Mouse (Mus musculus): ENCODE data around the gene Rgs7bp. TPM values are rescaled to one million over a fixed set of nuclear protein-coding genes. Genes with fewer than 3 reads are reported as not detected.
A peak's percentile ranks its signal among the peaks of the same experiment; 100 is the strongest.

Gene Rgs7bp
- polyA plus RNA-seq, 1 experiment from 2014 or later: 12.7 TPM

DNA sequence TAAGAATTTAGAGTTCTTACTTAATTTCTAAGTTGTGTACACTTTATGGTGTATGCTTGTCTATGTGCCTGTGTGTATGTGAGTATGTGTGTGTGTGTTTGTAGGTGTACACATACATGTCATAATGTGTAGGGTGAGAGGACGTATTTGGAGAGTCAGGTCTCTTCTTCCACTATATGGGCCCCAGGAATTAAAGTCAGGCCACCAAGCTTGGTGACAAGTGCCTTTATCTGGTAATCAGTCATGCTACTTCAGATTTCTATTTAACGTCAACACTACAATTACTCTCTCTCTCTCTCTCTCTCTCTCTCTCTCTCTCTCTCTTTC, 51.9 kb downstream of the Rgs7bp start:
- Histone ChIP-seq H3K27me3 (replicated peaks) (no peaks in the 10 kb centered on the region), H3K36me3 (no peaks in the 10 kb centered on the region), H3K4me3 (replicated peaks) (no peak overlapping the region), H3K9me3 (replicated peaks) (no peaks in the 10 kb centered on the region), H3K4me2 (no peak overlapping the region), H3K9ac (replicated peaks) (no peak overlapping the region), H3K27ac (replicated peaks) (peak overlapping the region; percentile 18; the same call in 1 of the 2 replicates), H3K4me1 (no peaks in the 10 kb centered on the region)
- ATAC-seq (ENCODE audit: low FRiP score): no peak
- WGBS: 70% methylated on average over 2 of the region's 2 CpGs

GRCm38 (mm10) chr13:105002132-105002830, 52.4 kb downstream of the Rgs7bp start:
- no peak overlapping the region for H3K9ac ChIP-seq (replicated peaks)
- no peak overlapping the region for H3K4me2 ChIP-seq
- peak overlapping the region; percentile 69 for H3K27ac ChIP-seq (replicated peaks)
- WGBS: 69% methylated on average over 5 of the region's 5 CpGs
- no peaks in the 10 kb centered on the region for H3K4me1 ChIP-seq
- H3K27me3 ChIP-seq (replicated peaks): no peaks in the 10 kb centered on the region
- no peaks in the 10 kb centered on the region for H3K36me3 ChIP-seq
- no peak overlapping the region for H3K4me3 ChIP-seq (replicated peaks)
- ATAC-seq (ENCODE audit: low FRiP score): peak; percentile 73
- H3K9me3 ChIP-seq (replicated peaks): no peaks in the 10 kb centered on the region

DNA sequence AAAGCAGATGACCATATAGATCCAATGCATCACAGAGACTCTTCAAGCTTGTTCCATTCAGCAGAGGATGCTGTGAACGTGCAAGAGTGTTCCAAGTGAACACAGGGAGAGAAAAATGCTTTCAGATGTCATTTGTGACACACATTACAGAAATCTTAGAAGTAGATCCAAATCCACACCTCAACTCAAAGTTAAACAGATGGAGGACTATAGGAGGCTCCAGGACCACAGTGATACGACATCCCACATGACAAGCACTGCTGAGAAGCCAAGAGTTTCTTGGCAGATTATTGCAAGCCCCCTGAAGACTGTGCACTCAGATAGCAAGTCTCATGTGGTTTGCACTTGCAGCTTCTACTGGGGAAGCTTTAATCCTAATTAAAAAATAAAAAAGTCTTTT, 53.0 kb downstream of the Rgs7bp start:
- no peak for ATAC-seq (ENCODE audit: low FRiP score)
- Histone ChIP-seq H3K9ac (replicated peaks) (no peak overlapping the region), H3K27ac (replicated peaks) (no peak overlapping the region), H3K4me2 (no peak overlapping the region), H3K36me3 (no peaks in the 10 kb centered on the region), H3K9me3 (replicated peaks) (no peaks in the 10 kb centered on the region), H3K4me3 (replicated peaks) (no peak overlapping the region), H3K27me3 (replicated peaks) (no peaks in the 10 kb centered on the region), H3K4me1 (no peaks in the 10 kb centered on the region)
- 71% methylated on average over 2 of the region's 2 CpGs for WGBS

DNA sequence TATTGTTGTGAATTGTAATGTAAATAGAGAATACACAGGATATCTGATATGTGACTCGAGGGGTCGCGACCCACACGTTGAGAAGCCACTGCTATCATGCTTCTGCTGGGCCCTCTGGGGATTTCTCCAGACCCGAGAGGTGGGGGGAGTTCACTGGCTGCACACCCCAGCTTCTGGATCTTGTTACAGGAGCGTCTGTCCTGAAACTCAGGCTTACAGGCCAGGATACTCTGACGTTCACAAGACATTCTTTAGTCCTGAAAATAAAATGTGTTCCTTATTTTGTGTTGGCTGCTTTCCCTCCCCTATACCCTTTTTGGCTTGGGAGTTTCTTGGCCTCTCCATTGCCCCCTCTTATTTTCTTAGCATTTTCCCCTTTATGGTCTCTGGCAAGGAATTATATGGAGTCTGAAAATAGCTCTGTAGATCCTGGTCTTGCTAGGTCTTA, 65.9 kb downstream of the Rgs7bp start:
- H3K27me3 ChIP-seq (replicated peaks): no peaks in the 10 kb centered on the region
- H3K36me3 ChIP-seq: no peaks in the 10 kb centered on the region
- no peak for ATAC-seq (ENCODE audit: low FRiP score)
- H3K27ac ChIP-seq (replicated peaks): no peak overlapping the region
- 82% methylated on average over 7 of the region's 7 CpGs for WGBS
- no peaks in the 10 kb centered on the region for H3K4me1 ChIP-seq
- no peak overlapping the region for H3K4me3 ChIP-seq (replicated peaks)
- no peak overlapping the region for H3K9ac ChIP-seq (replicated peaks)
- no peak overlapping the region for H3K4me2 ChIP-seq
- no peaks in the 10 kb centered on the region for H3K9me3 ChIP-seq (replicated peaks)

- no peak overlapping the region for H3K4me2 ChIP-seq
- 81% methylated on average over 13 of the region's 13 CpGs for WGBS
- H3K4me3 ChIP-seq (replicated peaks): no peak overlapping the region
- H3K27me3 ChIP-seq (replicated peaks): no peaks in the 10 kb centered on the region
- no peak for ATAC-seq (ENCODE audit: low FRiP score)
- no peaks in the 10 kb centered on the region for H3K36me3 ChIP-seq
- no peaks in the 10 kb centered on the region for H3K9me3 ChIP-seq (replicated peaks)
- no peaks in the 10 kb centered on the region for H3K4me1 ChIP-seq
- no peak overlapping the region for H3K9ac ChIP-seq (replicated peaks)
- H3K27ac ChIP-seq (replicated peaks): no peak overlapping the region
Measured at GRCm38 (mm10) chr13:104988009-104988540, 66.7 kb downstream of the Rgs7bp start.

- H3K9me3 ChIP-seq (replicated peaks): no peaks in the 10 kb centered on the region
- H3K27ac ChIP-seq (replicated peaks): no peak overlapping the region
- no peak for ATAC-seq (ENCODE audit: low FRiP score)
- H3K4me3 ChIP-seq (replicated peaks): no peak overlapping the region
- no peaks in the 10 kb centered on the region for H3K36me3 ChIP-seq
- H3K9ac ChIP-seq (replicated peaks): no peak overlapping the region
- no peaks in the 10 kb centered on the region for H3K27me3 ChIP-seq (replicated peaks)
- no peak overlapping the region for H3K4me2 ChIP-seq
- 94% methylated on average over 4 of the region's 4 CpGs for WGBS
- H3K4me1 ChIP-seq: no peaks in the 10 kb centered on the region
Measured at GRCm38 (mm10) chr13:104985691-104986090, 69.0 kb downstream of the Rgs7bp start.

DNA sequence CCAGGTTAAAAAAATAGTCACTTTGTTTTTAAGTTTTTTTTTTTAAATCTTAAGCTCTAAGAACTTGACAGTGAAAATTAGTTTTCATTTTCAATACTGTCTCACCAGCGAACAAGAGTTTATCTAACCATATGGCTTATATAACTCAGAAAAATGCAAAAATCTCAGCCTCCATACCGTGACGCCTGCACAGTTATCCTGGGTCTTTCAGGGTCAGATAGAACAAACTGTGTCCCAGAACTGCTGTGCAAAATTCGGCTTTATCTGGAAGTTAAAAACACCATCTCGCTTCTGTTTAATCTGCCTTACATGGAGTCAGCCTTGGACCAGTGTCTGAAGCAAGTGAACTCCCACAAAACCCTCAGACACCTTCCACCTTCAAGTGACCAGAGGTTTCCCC, 70.7 kb downstream of the Rgs7bp start:
- Histone ChIP-seq H3K4me2 (no peak overlapping the region), H3K27ac (replicated peaks) (no peak overlapping the region), H3K4me1 (no peaks in the 10 kb centered on the region), H3K9ac (replicated peaks) (no peak overlapping the region), H3K27me3 (replicated peaks) (no peaks in the 10 kb centered on the region), H3K9me3 (replicated peaks) (no peaks in the 10 kb centered on the region), H3K4me3 (replicated peaks) (no peak overlapping the region), H3K36me3 (peaks cover 4% of the 10 kb centered on the region; the same call in 1 of the 2 replicates)
- 88% methylated on average over 5 of the region's 5 CpGs for WGBS
- no peak for ATAC-seq (ENCODE audit: low FRiP score)

GRCm38 (mm10) chr13:104982781-104983353, 71.9 kb downstream of the Rgs7bp start:
- H3K27ac ChIP-seq (replicated peaks): no peak overlapping the region
- WGBS: 81% methylated on average over 10 of the region's 10 CpGs

DNA sequence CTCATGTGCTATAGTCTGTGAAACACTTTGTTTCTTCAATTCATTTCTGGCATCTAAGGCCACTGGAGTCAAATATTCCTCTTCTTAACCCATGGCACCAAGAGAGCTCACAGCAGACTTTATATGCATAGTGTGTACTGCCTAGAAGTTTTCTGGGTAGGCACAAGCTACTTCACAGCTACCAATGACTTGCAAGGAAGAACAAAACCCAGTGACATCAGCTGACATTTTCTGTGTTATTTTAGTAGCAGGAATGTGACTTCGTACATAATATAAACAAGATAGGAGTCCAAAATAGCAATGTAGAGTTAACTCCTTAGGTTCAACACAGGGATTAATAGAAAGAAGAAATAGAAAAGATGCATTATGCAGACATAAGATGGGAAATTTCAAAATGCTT, 76.6 kb downstream of the Rgs7bp start:
- Histone ChIP-seq H3K9ac (replicated peaks) (no peak overlapping the region), H3K27me3 (replicated peaks) (no peaks in the 10 kb centered on the region), H3K4me1 (no peaks in the 10 kb centered on the region), H3K9me3 (replicated peaks) (no peaks in the 10 kb centered on the region), H3K27ac (replicated peaks) (no peak overlapping the region), H3K4me2 (no peak overlapping the region), H3K36me3 (peaks cover 4% of the 10 kb centered on the region; the same call in 1 of the 2 replicates), H3K4me3 (replicated peaks) (no peak overlapping the region)
- no peak for ATAC-seq (ENCODE audit: low FRiP score)
- 88% methylated on average over 1 of the region's 1 CpGs for WGBS

More at GRCm38 (mm10) chr13:104982781-104983353, 71.9 kb downstream of the Rgs7bp start:
- Histone ChIP-seq H3K4me3 (replicated peaks) (no peak overlapping the region), H3K9me3 (replicated peaks) (no peaks in the 10 kb centered on the region), H3K9ac (replicated peaks) (no peak overlapping the region), H3K4me1 (no peaks in the 10 kb centered on the region), H3K27me3 (replicated peaks) (no peaks in the 10 kb centered on the region), H3K4me2 (no peak overlapping the region), H3K36me3 (peaks cover 4% of the 10 kb centered on the region; the same call in 1 of the 2 replicates)
- ATAC-seq (ENCODE audit: low FRiP score): no peak

DNA sequence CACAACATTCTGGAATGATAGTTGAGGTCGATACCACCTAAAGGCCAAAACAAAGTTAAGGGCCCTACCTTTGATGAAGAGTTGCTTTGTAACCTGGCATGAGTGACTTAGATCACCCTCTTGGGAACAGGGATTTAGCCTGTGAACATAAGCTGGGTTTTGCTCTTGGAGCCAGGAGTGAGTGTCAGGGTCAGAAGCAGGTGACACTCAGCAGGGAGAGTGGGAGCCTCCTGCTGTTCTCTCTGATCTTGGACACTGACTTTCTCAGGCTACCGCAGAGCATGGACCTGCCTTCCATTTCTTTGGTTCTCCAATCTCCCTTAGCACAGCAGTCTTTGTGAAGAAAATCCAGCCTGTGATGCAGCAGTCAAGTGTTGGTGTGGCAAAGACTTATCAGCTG, 87.2 kb downstream of the Rgs7bp start:
- Histone ChIP-seq H3K4me1 (peaks cover 3% of the 10 kb centered on the region; the same call in 1 of the 2 replicates), H3K27me3 (replicated peaks) (no peaks in the 10 kb centered on the region), H3K4me3 (replicated peaks) (no peak overlapping the region), H3K9ac (replicated peaks) (no peak overlapping the region), H3K4me2 (no peak overlapping the region), H3K36me3 (0 out of 2 replicates have a peak, but pooled peaks cover 4% of the 10 kb centered on the region), H3K9me3 (replicated peaks) (no peaks in the 10 kb centered on the region), H3K27ac (replicated peaks) (no peak overlapping the region)
- ATAC-seq (ENCODE audit: low FRiP score): no peak
- WGBS: 63% methylated on average over 2 of the region's 2 CpGs

DNA sequence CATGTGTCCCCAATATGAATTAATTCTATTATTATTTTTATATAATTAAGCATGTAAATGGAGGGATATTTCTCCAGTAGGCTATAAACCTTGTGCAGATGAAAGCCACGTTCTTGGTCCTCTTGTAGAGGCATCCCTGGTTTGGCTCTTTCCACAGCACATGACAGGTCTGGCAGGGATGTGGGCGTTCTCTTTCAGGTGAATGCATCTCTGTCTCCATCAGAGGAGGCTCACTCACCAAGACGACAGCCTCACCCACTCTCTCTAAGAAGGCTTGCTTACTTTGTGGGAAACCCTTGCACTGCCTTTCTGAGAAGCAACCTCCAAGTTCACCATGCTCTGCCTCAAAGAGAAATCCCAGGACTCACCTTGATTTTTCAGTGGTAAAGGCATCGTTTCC, 91.0 kb downstream of the Rgs7bp start:
- Histone ChIP-seq H3K27ac (replicated peaks) (no peak overlapping the region), H3K9ac (replicated peaks) (no peak overlapping the region), H3K9me3 (replicated peaks) (no peaks in the 10 kb centered on the region), H3K4me1 (peaks cover 8% of the 10 kb centered on the region; the same call in 1 of the 2 replicates), H3K27me3 (replicated peaks) (no peaks in the 10 kb centered on the region), H3K36me3 (peaks cover 4% of the 10 kb centered on the region; the same call in 1 of the 2 replicates), H3K4me2 (no peak overlapping the region), H3K4me3 (replicated peaks) (no peak overlapping the region)
- 92% methylated on average over 4 of the region's 4 CpGs for WGBS
- no peak for ATAC-seq (ENCODE audit: low FRiP score)
